Mouse (Mus musculus) cerebellum, adult 11 months (tissue): ENCODE measurements around the gene Tjap1.
A peak's percentile ranks its signal among the peaks of the same experiment; 100 is the strongest.

ENCODE experiments used
- DNase-seq: peaks from one replicate; pipeline ENCODE4 v3.0.0; 2022

Tjap1 gene

DNA sequence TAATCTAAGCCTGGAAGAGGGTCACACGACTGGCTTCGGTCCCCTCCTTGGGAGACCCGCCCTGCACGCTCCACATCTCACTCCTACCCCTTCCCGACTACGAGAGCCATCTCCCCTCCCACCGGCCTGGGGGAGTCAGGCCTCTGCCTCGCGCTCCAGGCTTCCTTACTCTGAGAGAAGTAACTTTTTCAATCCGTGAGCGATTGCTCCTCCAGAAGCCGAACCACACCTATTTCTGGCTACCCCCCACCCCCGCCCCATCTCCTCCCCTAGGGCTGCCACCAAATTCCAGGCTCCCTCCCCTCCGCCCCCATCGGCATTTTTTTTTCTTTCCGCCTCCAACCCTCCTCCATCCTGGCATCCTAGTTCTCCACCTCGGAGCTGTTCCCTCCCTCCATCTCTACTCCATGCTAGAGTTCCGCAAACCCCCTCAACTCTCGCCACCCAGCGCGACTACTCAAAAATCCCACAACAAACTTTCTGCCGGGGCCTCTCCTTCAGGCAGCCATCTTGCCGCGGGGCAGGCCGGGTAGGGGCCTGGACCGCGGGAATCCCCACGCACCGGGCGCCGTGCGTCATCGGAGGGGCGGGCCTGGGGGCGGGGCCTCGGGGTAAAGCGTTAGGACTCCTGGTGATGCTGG, at the start of gene Tjap1:
Gene Tjap1, minus strand, starts transcription at position 544 of the 641 bp plus-strand sequence.
- peak; percentile 76 for DNase-seq

GRCm38 (mm10) chr17:46328723-46329122, 45.9 kb upstream of the Tjap1 start:
- DNase-seq, result no peak

- peak; percentile 95 for DNase-seq
Observed at GRCm38 (mm10) chr17:46327906-46328534, 45.2 kb upstream of the Tjap1 start, which contains the start of gene Abcc10. TSS of gene Abcc10 (minus strand) at chr17:46328352.

DNA sequence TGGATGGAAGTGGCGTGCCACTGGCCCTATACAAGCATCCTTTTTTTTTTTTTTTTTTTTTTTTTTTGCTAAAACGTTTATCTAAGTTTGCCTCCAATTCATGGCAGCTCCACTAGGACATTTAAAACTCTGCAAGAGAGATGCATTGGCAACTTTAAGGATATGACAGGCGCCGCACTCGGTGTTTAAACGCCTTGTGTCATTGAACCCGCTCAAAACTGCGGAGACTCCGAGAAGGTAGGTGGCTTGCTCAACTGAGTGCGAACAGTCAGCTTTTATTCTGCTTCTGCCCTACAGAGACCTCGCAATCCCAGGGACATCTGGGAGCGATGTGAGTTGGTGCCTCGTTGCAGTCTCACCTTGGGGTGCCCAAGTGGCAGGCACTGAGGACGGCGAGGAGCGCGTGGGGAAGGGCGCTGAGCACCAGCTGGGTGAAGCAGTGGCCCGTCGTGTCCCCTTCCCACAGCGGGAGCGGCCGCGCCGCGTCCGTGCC, 44.6 kb upstream of the Tjap1 start:
- no peak for DNase-seq

- DNase-seq, result no peak
Observed at GRCm38 (mm10) chr17:46322046-46322823, 39.4 kb upstream of the Tjap1 start.

DNA sequence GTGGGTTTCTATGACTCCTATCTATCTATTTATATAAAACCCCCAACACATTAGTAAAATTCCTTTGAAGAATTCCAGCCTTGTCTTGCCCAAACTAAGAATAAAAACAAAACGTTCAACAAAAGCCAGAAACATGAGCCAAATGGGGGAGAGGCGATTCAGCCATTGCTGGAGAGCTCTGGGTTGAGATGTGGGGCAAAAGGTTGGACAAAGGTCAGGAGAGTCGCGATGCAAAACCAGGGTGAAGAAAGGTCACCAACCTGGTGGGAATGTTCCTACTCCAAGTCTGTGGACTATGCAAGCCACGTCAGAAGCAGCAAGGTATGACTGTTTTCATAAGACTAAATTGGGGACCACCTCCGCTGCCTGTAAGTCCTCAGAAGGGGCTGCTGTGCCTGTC, 37.7 kb upstream of the Tjap1 start:
- no peak for DNase-seq

DNA sequence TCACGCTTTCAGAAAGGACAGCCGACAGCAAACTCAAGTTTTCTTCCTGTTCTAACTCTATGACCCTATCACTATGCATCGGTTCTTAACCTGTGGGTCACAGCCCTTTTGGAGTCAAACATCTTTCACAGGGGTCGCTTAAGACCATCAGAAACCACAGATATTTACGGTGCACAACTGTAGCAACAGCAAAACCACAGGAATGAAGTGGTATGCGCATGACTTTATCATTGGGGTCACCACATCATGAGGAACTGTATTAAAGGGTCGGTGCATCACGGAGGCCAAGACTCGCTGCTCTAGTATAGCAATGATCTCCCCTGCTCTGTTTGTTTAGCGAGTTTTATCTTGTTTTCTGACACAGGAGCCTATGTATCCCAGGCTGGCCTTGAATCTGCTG, 33.0 kb upstream of the Tjap1 start:
- DNase-seq, result no peak

GRCm38 (mm10) chr17:46313135-46313715, 30.4 kb upstream of the Tjap1 start:
- no peak for DNase-seq

GRCm38 (mm10) chr17:46310515-46310914, 27.7 kb upstream of the Tjap1 start:
- no peak for DNase-seq

GRCm38 (mm10) chr17:46309835-46310234, 27.0 kb upstream of the Tjap1 start:
- no peak for DNase-seq

DNA sequence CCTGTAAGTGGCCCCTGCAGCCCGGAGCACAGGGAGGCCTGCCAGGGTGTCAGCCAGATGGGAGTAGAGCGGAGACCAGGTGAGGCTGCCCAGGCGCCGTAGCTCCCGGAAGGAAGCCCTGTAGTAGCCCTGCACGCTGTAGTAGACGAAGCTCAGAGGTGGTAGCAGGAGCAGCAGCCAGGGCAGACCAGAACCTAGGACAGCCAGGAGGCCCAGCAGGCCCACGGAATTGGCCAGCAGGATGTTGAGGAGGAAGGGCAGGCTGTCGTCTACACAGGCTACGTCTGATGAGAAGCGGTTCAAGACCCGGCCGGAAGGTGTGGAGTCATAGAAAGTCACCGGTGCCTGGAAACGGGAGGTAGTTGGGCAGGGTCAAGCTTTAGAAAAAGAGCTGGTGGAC, 24.1 kb upstream of the Tjap1 start:
- DNase-seq, result no peak

DNA sequence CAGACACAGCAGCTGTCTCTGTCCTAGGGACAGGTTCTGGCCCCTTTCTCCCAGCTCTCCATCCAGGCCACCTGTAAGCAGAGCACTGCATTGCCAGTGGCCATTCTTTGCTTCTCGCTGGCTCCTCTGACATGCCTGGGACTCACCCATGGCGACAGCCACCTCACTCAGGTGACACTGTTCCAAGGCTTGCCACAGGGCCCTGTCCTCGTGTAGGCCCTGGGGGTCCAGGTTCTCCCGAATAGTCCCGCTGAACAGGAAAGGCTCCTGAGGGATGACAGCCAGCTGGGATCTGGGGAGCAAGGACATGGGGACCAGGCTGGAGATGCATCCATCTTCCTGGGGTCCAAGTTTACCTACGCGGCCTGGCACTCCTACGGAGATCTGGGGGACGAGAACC, 21.4 kb upstream of the Tjap1 start:
- DNase-seq, result no peak

DNA sequence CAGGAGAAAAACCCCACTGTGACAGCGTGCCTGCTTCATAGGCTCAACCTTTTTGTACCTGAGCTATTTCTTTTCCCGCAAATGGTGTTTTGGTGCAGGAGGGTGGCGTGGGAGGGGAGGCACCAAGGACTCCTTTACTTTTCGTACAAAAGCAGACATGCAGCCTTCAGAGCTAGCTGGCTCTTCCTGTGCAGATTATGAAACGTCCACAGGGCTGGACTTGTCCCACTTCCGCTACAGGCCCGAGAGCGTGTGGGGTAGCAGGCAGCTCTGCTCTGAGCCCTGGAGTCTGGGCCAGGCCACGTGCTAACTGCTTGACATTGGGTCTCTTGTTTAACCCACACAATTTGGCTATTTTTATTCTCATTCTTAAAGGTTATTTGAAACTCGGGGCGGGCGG, 19.1 kb upstream of the Tjap1 start:
- DNase-seq, result no peak

DNA sequence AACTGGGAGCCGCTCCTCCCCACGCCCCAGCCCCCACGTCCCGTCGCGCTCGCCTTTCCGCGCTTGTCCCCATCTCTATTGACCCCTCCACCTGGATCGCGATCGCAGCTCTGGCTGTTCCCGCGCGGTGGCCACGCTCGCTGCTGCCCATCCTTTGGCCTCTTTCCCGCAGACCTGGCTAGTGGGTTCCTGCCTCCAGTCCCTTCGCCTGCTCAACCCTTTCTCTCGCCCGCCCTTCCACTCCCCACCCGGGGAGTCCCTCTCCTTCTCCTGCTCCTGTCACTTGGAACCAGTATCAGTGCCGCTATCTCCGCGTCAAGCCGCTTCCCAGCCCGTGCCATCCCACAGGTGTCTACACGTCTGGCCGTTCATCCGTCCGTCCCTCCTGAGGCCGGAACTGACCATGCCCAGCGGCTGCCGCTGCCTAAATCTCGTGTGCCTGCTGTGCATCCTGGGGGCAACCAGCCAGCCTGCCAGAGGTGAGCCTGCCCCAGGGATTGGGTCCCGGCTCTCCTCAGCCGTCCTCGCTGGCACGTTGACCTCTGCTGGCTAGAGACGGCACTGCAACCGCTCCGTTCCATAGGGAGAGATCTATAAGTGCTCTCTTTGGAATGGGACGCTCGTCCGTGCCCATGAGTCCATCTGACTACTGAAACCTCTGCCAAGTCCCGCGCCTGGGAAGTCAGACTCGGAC, 15.5 kb upstream of the Tjap1 start:
- peak; percentile 76 for DNase-seq

GRCm38 (mm10) chr17:46297364-46298219, 14.8 kb upstream of the Tjap1 start, which contains the start of gene Dlk2:
TSS of gene Dlk2 (plus strand) at chr17:46297421.
- DNase-seq, result no peak

GRCm38 (mm10) chr17:46297028-46297363, 14.2 kb upstream of the Tjap1 start:
- no peak for DNase-seq

GRCm38 (mm10) chr17:46296601-46297000, 13.8 kb upstream of the Tjap1 start:
- DNase-seq, result no peak

DNA sequence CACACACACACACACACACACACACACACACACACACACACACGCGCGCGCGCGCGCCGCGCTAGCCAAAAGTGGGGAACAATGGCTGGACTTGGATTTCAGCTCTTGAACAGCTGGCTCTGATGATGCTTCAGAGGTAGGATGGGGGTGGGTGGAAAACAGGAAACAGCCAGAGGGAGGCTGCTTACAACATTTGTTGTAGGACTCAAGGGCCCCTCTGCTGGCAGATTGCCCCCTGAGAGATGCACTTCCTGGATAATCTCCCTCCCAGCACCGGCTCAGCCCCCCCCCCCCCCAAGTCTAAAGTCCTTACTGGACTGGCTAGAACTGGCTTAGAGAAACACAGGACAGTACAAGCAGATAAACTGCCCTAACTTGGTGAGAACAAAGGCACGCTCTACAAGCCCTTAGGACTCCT, 4.9 kb upstream of the Tjap1 start:
- no peak for DNase-seq

DNA sequence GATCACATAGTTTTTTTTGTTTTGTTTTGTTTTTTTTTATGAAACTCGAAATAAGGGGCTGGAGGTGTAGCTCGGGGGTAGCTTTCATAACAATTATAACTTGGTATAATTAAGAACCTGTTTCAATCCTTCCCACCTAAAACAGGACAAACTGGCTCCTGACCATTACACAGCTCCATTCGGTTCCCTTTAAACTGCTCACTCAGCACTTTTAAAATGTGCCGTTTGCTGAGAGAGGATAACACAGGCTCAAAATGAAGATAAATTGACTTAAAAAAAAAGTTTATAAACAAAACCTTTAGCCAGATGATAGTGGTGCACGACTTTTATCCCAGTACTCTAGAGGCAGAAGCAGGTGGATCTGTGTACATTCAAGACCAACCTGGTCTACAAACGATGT, 2.6 kb upstream of the Tjap1 start:
- no peak for DNase-seq

DNA sequence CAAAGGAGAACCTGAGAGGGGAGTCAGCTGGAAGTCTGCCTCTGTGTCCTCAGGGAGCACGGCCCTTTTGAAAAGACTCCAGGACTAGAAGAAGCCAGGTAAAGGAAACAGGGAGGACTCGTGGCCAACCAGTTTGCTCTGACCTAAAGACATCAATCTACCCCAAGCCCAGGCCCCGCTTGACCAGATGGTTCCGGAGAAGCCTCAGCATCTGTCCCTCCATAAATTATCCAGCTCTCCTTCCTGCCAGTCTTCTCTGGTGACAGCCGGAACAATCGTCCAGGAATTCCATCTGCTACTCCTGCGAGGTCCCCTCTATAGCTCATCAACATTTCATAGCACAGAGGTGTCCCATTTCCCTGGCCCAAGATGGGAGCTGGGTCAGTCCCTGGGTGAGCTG, 1.8 kb upstream of the Tjap1 start:
- no peak for DNase-seq

GRCm38 (mm10) chr17:46283911-46284310, 1.1 kb upstream of the Tjap1 start:
- no peak for DNase-seq

- no peak for DNase-seq
Observed at GRCm38 (mm10) chr17:46283140-46283539, 314 bp upstream of the Tjap1 start.
